Mouse (Mus musculus) erythroblast, embryonic 14.5 days (primary cell): ENCODE data around the gene Tceal7. TPM values are rescaled to one million over a fixed set of nuclear protein-coding genes. Genes with fewer than 3 reads are reported as not detected.
"Not testable (repeated sequence)": the region's sequence is repeated elsewhere in the genome, so short reads cannot be mapped to it uniquely, and the experiment has no call there.

ENCODE experiments used
- H3K27me3 ChIP-seq: 2 replicates; pipeline ENCODE4 v1.6.1; 2012; ENCODE audit warnings: inconsistent platforms; ENCODE audit not compliant: control insufficient read depth
- H3K36me3 ChIP-seq: 2 replicates; pipeline ENCODE4 v1.6.1; 2012; ENCODE audit warnings: mild to moderate bottlenecking, inconsistent platforms; ENCODE audit not compliant: control insufficient read depth
- H3K4me1 ChIP-seq: 2 replicates; pipeline ENCODE4 v1.6.1; 2012; ENCODE audit warnings: inconsistent platforms; ENCODE audit not compliant: control insufficient read depth
- H3K4me3 ChIP-seq: replicated peaks from 2 replicates; pipeline ENCODE3; 2012; ENCODE audit warnings: moderate library complexity, mild to moderate bottlenecking, inconsistent platforms
- H3K9me3 ChIP-seq: 2 replicates; pipeline ENCODE4 v1.6.1; 2012; ENCODE audit warnings: low read length, inconsistent platforms, mixed read lengths; ENCODE audit not compliant: control insufficient read depth
- GATA1 ChIP-seq: IDR thresholded peaks from 2 replicates; pipeline ENCODE4 v1.6.1; 2012; ENCODE audit warnings: low read length, inconsistent platforms, mixed read lengths
- TAL1 ChIP-seq: IDR thresholded peaks from 3 replicates; pipeline ENCODE4 v1.6.1; 2012; ENCODE audit warnings: low read length, inconsistent platforms, mixed read lengths
- polyA plus RNA-seq: library from polyadenylated mRNA; stranded (reverse); fragments of >175 nt; gene quantifications from 2 replicates; pipeline ENCODE4 v1.2.3, GENCODE M21; 2012

The Tceal7 gene
- not detected in 2 replicates for polyA plus RNA-seq

GRCm38 (mm10) chrX:136214729-136215677 is at the start of gene Tceal7, which contains the start of gene Bex1:
Tceal7 (plus strand) TSS chrX:136214779.
Bex1 (minus strand) TSS chrX:136215513.
- not testable (repeated sequence) for H3K36me3 ChIP-seq, H3K4me1 ChIP-seq, H3K9me3 ChIP-seq, H3K27me3 ChIP-seq
- peak within 1 kb of the TSS; percentile 32 for H3K4me3 ChIP-seq

DNA sequence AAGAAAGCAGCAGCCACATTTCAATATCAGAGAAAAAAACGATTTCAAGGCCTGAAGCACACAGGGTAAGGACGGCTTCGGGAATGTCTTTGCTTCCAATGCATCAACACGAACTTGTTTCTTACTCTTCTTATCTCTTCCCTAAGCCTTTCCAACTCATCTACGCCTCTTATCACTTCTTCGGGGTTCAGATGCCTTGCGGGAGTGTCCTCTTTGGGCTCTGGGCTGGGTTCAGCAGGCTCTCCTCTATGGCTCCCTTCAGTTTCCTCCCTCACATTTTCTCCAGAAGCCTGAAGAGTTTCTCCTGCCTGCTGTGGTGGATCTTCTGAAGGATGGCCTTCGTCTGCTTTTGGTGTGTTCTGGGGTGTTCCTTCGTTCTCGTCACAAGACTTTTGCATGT is 44.0 kb upstream of the Tceal7 start:
- Histone ChIP-seq H3K4me1 (peaks cover 15% of the 10 kb centered on the region), H3K27me3 (0 out of 2 replicates have a peak, but pooled peaks cover 1% of the 10 kb centered on the region), H3K4me3 (peak overlapping the region; percentile 89), H3K36me3 (peaks cover 14% of the 10 kb centered on the region), H3K9me3 (no peaks in the 10 kb centered on the region)
- TF ChIP-seq TAL1 (no peak), GATA1 (peak; percentile 46; the same call in 1 of the 2 replicates)

DNA sequence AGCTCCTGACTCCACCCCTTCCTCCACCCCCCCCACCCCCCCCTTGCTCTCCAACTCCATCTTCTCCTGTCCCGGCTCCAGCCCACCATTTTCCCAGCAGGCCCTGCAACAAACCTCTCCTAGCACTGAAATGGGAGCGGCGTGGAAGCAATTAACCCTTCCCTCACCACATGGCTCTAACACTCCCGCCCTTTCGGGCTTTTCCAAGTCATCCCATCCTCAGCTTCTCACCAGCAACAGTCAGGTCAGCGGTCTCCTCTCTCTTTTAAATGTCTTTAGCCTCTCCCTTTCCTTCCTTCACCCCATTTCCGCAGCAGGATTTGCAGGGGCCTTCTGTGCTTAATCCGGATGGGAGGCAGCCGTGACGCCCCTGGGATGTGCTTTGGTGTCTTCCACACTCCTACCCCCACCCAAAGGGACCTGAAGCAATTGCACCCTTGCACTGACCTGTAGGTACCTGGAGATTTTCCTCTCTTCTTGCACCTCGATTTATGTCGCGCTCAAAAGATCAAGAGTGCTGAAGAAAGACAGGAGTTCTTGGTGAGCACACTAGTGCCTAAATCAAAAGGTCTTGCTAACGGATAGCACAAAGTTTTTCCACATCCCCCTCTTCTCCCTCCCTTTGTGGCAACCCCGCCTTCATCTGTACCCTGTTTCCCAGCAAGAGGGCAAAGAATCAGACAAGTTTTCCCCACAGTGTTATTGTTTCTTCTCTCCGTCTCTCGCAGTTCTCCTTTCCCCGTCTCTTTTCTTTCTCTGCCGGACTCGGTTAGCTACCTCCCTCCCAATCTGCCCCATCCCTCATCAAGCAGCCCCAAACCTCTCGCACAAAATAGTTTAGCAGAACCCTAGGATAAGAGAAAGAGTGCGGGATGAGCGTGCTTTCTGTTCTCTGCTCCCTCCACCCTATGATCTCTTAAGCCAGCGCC is 43.1 kb upstream of the Tceal7 start:
- H3K9me3 ChIP-seq: no peaks in the 10 kb centered on the region
- H3K27me3 ChIP-seq: 0 out of 2 replicates have a peak, but pooled peaks cover 2% of the 10 kb centered on the region
- TF ChIP-seq GATA1: no peak
- no peak for TF ChIP-seq TAL1
- H3K36me3 ChIP-seq: peaks cover 14% of the 10 kb centered on the region
- peak overlapping the region; percentile 89 for H3K4me3 ChIP-seq
- H3K4me1 ChIP-seq: peaks cover 15% of the 10 kb centered on the region

GRCm38 (mm10) chrX:136172118-136172551 is 42.4 kb upstream of the Tceal7 start, which contains the start of gene Tceal8:
Tceal8 (minus strand) TSS chrX:136172342.
- Histone ChIP-seq H3K4me3 (peak within 1 kb of the TSS; percentile 89), H3K27me3 (0 out of 2 replicates have a peak, but pooled peaks cover 2% of the 10 kb centered on the region), H3K36me3 (peaks cover 14% of the 10 kb centered on the region), H3K4me1 (peaks cover 15% of the 10 kb centered on the region), H3K9me3 (no peaks in the 10 kb centered on the region)
- TF ChIP-seq TAL1: no peak
- TF ChIP-seq GATA1: no peak

DNA sequence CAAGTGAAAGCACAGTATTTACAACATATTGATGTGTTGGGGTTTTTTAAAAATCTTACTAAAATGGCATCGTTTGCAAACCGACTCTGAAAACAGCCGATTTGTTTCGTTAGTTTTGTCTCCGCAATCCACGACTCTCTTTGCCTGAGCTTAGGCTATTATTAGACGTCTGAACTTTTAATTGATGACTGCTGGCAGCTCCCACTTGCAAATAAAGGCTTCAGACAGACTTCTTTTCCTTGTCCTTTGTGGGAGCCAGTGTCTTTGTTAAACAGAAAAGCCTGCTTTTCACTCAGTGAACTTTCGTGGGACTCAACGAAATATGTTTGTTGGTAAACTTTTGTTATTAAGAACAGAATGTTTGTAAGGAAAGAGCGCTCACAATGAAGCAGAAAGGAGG is 41.8 kb upstream of the Tceal7 start:
- no peaks in the 10 kb centered on the region for H3K9me3 ChIP-seq
- H3K4me1 ChIP-seq: peaks cover 15% of the 10 kb centered on the region
- H3K27me3 ChIP-seq: 0 out of 2 replicates have a peak, but pooled peaks cover 2% of the 10 kb centered on the region
- H3K4me3 ChIP-seq: peak overlapping the region; percentile 89
- H3K36me3 ChIP-seq: peaks cover 14% of the 10 kb centered on the region
- TF ChIP-seq TAL1: no peak
- TF ChIP-seq GATA1: no peak

GRCm38 (mm10) chrX:136180897-136181553 is 33.6 kb upstream of the Tceal7 start:
- H3K27me3 ChIP-seq: peaks cover 3% of the 10 kb centered on the region; the same call in 1 of the 2 replicates
- H3K36me3 ChIP-seq: no peaks in the 10 kb centered on the region
- H3K9me3 ChIP-seq: no peaks in the 10 kb centered on the region
- no peak overlapping the region for H3K4me3 ChIP-seq
- H3K4me1 ChIP-seq: no peaks in the 10 kb centered on the region
- TF ChIP-seq TAL1: no peak
- TF ChIP-seq GATA1: no peak

DNA sequence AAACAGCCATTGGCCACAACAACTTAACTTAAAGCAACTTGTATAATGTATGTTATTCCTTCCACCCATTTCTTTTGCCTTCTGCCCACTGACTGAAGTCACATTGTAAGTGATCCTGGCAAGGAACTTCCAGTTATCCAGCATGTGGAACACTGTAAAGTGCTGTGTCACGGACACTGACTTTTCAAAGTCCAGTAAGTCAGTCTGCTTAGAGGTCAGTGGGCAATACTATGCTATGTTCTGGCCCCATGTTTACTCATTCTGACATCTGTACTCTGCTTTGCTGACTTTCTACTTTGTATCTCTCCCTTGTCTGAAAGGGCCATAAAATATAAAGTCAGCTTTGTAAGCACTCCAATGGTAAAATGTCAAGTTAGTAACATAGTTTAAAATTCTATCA is 31.5 kb upstream of the Tceal7 start:
- H3K4me1 ChIP-seq: no peaks in the 10 kb centered on the region
- peaks cover 3% of the 10 kb centered on the region; the same call in 1 of the 2 replicates for H3K27me3 ChIP-seq
- TF ChIP-seq GATA1: no peak
- no peak for TF ChIP-seq TAL1
- H3K36me3 ChIP-seq: no peaks in the 10 kb centered on the region
- H3K9me3 ChIP-seq: no peaks in the 10 kb centered on the region
- no peak overlapping the region for H3K4me3 ChIP-seq

- H3K4me1 ChIP-seq: no peaks in the 10 kb centered on the region
- no peak overlapping the region for H3K4me3 ChIP-seq
- H3K36me3 ChIP-seq: no peaks in the 10 kb centered on the region
- peaks cover 2% of the 10 kb centered on the region; the same call in 1 of the 2 replicates for H3K27me3 ChIP-seq
- TF ChIP-seq TAL1 (no peak), GATA1 (no peak)
- H3K9me3 ChIP-seq: no peaks in the 10 kb centered on the region
Measured at GRCm38 (mm10) chrX:136195193-136195944, 19.2 kb upstream of the Tceal7 start.
